Mouse (Mus musculus): ENCODE measurements around the gene Olfr1369-ps1.
"Not testable (repeated sequence)": the region's sequence is repeated elsewhere in the genome, so short reads cannot be mapped to it uniquely, and the experiment has no call there.

Olfr1369-ps1 gene

GRCm38 (mm10) chr13:21111183-21111582, at the start of gene Olfr1369-ps1:
Gene Olfr1369-ps1 (plus strand): TSS chr13:21111483.
- not testable (repeated sequence) for DNase-seq

- DNase-seq: no peak
Observed at GRCm38 (mm10) chr13:21066021-21066420, 45.3 kb upstream of the Olfr1369-ps1 start.

- no peak for DNase-seq
Observed at GRCm38 (mm10) chr13:21074847-21075246, 36.4 kb upstream of the Olfr1369-ps1 start, which contains the start of gene Olfr1370. Gene Olfr1370 (minus strand): TSS chr13:21074947.

- DNase-seq: no peak
Observed at GRCm38 (mm10) chr13:21082686-21083085, 28.6 kb upstream of the Olfr1369-ps1 start.

- no peak for DNase-seq
Observed at GRCm38 (mm10) chr13:21109759-21110158, 1.5 kb upstream of the Olfr1369-ps1 start.

- DNase-seq: no peak
Observed at GRCm38 (mm10) chr13:21110441-21110840, 842 bp upstream of the Olfr1369-ps1 start.

- DNase-seq: no peak
Observed at GRCm38 (mm10) chr13:21114121-21114520, 2.8 kb downstream of the Olfr1369-ps1 start.

GRCm38 (mm10) chr13:21129339-21129738, 18.1 kb downstream of the Olfr1369-ps1 start, which contains the start of gene Olfr263:
Gene Olfr263 (plus strand): TSS chr13:21129639.
- DNase-seq: not testable (repeated sequence)

- DNase-seq: no peak
Observed at GRCm38 (mm10) chr13:21142421-21142820, 31.1 kb downstream of the Olfr1369-ps1 start.

- no peak for DNase-seq
Observed at GRCm38 (mm10) chr13:21145767-21146166, 34.5 kb downstream of the Olfr1369-ps1 start, which contains the start of gene Olfr1368. Gene Olfr1368 (minus strand): TSS chr13:21145867.

GRCm38 (mm10) chr13:21155888-21156287, 44.6 kb downstream of the Olfr1369-ps1 start:
- DNase-seq: no peak

- no peak for DNase-seq
Observed at GRCm38 (mm10) chr13:21158071-21158470, 46.8 kb downstream of the Olfr1369-ps1 start.

- peak; percentile 54 to 67 for DNase-seq
Observed at GRCm38 (mm10) chr13:21158785-21159474, 47.6 kb downstream of the Olfr1369-ps1 start.

GRCm38 (mm10) chr13:21159475-21159819, 48.2 kb downstream of the Olfr1369-ps1 start:
- DNase-seq: no peak

GRCm38 (mm10) chr13:21160041-21160511, 48.8 kb downstream of the Olfr1369-ps1 start:
- no peak for DNase-seq

- peak; percentile 74 to 82 for DNase-seq
Observed at GRCm38 (mm10) chr13:21160657-21161590, 49.6 kb downstream of the Olfr1369-ps1 start.

GRCm38 (mm10) chr13:21161591-21161990, 50.3 kb downstream of the Olfr1369-ps1 start:
- no peak for DNase-seq

GRCm38 (mm10) chr13:21162591-21162990, 51.3 kb downstream of the Olfr1369-ps1 start:
- no peak for DNase-seq

- peak; percentile 47 to 78 for DNase-seq
Observed at GRCm38 (mm10) chr13:21166936-21167909, 55.9 kb downstream of the Olfr1369-ps1 start.

- no peak for DNase-seq
Observed at GRCm38 (mm10) chr13:21167910-21168300, 56.6 kb downstream of the Olfr1369-ps1 start.

GRCm38 (mm10) chr13:21168371-21169011, 57.2 kb downstream of the Olfr1369-ps1 start:
- no peak for DNase-seq

Measured in thymus, adult 18-20 months (tissue).